Mouse (Mus musculus) cortical plate, adult 2 months (tissue): ENCODE data around the gene Grhl3.

ENCODE experiments used
- CTCF ChIP-seq: fragments of 200-500 bp; IDR thresholded peaks from 2 replicates; pipeline ENCODE4 v1.5.1; 2011; ENCODE audit warnings: mild to moderate bottlenecking, control low read depth, low read length; ENCODE audit not compliant: insufficient read depth; ENCODE audit errors: extremely low read depth
- POLR2A ChIP-seq: fragments of 200-500 bp; IDR thresholded peaks from 2 replicates; pipeline ENCODE4 v1.6.1; 2011; ENCODE audit warnings: mild to moderate bottlenecking, low read length, control low read depth; ENCODE audit not compliant: insufficient read depth; ENCODE audit errors: extremely low read depth

DNA sequence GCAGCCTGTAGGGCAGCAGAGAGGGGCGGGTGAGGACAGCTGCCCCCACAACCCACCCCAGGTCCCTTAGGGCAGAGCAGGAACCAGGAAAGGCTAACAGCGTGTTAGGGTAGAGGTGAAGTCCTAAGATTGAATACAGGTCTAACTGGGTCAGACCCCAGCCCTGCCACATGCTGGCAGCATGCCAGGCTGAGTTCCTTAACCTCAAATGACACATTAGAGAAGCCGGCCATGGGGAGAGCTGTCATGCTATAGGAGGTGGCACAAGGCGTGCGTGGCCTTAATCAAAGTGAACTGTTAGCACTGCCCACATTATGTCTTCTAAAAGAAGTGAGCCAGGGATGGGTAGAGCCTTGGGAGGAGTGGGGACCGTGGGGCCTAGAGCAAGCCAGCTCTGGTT lies 24.1 kb downstream of the Grhl3 start:
- TF ChIP-seq POLR2A (no peak), CTCF (no peak)
